Mouse (Mus musculus) c-Kit-positive CD71-positive TER-119-positive erythroid progenitor cells, embryonic 14.5 days (primary cell): ENCODE measurements around the gene Rnf169.
"Not testable (repeated sequence)": the region's sequence is repeated elsewhere in the genome, so short reads cannot be mapped to it uniquely, and the experiment has no call there.

ENCODE experiments used
- DNase-seq: peaks from one replicate; pipeline ENCODE4 v3.0.0-alpha.2; 2013; ENCODE audit warnings: low spot score

The Rnf169 gene

GRCm38 (mm10) chr7:99946356-99946755 lies 33.9 kb downstream of the Rnf169 start:
- no peak for DNase-seq

DNA sequence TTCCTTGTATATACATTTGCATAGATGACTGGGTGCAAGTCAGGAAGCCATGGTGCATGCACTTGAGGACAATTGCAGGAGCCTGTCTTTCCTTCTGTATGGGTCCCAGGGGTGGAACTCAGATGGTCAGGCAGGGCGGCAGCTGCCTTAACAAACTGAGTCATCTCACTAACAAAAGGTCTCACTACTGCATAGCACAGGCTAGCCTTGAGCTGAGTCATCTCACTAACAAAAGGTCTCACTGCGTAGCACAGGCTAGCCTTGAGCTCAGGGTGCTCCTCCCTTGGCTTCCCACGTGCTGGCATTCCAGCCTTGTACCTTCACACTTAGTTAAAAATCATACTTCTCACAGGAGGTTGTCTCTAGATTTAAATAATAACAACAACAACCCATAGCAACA lies 34.3 kb downstream of the Rnf169 start:
- DNase-seq: no peak

DNA sequence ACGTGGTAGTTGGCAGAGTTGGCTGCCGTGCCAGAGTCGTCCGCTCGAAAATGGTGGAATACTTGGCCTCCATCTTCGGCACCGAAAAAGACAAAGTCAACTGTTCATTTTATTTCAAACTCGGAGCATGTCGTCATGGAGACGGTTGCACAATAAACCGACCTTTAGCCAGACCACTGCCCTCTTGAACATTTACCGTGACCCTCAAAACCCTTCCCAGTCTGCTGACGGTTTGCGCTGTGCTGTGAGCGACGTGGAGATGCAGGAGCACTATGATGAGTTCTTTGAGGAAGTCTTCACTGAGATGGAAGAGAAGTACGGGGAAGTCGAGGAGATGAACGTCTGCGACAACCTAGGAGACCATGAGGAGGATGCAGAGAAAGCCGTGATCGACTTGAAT lies 35.2 kb downstream of the Rnf169 start:
- not testable (repeated sequence) for DNase-seq

DNA sequence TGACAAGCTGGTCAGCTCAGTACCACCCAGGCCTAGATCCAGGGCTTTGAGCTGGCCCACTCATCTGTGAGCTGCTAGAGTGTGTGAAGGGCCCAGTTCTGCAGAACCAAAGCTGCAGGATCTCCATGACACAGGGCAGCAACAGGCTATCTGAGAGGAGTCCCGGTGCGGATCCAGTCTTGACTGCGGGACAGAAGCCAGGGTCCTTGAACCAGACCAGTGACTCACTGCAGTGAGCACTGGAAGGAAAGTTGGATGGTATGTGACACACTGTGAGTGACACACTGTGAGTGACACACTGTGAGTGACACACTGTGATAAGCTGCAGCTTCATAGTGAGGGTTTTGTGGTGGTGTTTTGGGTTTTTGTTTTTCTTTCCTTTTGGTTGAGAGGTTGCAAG lies 35.7 kb downstream of the Rnf169 start:
- no peak for DNase-seq

GRCm38 (mm10) chr7:99940669-99941068 lies 39.6 kb downstream of the Rnf169 start:
- no peak for DNase-seq

DNA sequence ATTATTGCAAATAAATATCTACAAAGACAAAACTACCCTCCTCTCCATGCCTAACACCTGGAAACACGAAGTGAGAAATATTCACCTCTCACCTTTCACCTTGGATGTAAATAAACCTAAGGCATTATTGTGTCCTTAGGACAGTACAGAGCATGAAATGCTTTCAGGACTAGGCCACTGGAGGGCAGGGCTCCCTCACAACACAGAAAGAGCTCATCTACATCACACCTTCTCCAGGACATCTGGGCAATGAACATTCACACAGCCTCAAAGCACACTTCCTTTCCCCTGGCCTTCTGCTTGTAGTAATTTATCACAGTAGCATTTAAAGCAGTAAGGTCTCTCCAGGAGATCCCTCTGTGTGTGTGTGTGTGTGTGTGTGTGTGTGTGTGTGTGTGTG lies 44.5 kb downstream of the Rnf169 start:
- DNase-seq: no peak

GRCm38 (mm10) chr7:99926916-99927714 lies 53.1 kb downstream of the Rnf169 start:
- DNase-seq: peak; percentile 32

DNA sequence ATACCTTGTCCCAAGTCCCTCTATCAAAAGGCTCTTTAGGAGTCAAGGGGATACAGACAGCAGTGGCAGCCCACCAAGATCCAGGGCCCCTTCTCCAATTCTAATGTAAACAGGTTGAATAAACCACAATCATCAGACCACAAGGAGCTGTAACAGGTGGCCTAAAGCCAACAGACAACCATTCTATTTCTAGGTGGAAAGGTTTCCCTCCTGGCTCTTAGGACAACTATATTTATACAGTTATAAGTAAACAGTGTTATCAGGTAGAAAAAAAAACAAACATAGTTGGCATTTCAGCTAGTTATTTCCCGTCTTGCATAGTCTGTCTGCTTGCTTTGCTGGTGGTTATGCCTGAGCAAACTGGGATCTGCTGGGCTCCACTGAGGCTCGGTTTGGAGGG lies 59.8 kb downstream of the Rnf169 start:
- no peak for DNase-seq

DNA sequence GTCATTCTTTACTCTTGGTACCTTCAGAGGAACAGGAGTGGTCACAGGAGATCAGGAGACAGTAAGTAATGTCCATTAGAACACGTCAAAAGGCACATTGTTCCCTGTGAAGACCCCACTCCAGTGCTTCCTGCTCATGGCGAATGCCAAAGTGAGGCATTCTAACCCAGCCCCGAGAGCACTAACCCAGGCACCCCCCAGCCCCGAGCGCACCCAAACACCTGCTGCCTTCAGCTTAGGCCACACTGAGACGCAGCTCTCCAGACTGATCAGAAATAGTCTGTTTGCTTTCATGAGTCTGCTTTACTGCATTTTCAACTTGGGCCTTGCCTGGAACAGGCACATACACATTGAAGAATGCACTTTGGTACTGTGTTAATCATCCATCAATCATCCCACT lies 60.3 kb downstream of the Rnf169 start:
- DNase-seq: no peak

GRCm38 (mm10) chr7:99919164-99919563 lies 61.1 kb downstream of the Rnf169 start:
- no peak for DNase-seq

DNA sequence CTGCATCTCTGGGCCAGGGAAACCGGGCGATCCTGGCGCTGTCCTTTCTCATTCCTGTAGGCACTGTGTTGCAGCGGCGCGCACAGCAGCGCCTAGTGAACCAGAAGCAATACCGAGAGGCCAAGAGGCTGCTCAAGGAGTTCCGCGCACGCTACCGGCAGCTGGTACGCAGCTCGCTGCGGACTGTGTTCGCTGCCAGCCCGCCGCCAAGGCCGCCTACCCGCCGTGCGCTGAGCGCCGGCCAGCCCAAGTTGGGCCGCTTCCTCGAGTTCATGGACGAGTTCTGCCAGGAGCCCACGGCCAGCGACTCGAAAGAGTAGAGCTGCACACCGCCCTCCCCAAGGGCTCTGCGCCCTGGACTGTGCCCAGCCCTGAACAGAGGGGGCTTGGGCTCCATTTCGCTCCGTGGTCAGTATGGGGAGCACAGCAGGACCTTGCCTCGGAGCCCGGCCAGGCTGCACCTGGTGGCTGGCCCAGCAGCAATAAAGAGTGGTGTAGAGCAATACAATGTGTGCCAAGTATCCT lies 62.9 kb downstream of the Rnf169 start:
- no peak for DNase-seq

GRCm38 (mm10) chr7:99916741-99917319 lies 63.4 kb downstream of the Rnf169 start:
- no peak for DNase-seq

DNA sequence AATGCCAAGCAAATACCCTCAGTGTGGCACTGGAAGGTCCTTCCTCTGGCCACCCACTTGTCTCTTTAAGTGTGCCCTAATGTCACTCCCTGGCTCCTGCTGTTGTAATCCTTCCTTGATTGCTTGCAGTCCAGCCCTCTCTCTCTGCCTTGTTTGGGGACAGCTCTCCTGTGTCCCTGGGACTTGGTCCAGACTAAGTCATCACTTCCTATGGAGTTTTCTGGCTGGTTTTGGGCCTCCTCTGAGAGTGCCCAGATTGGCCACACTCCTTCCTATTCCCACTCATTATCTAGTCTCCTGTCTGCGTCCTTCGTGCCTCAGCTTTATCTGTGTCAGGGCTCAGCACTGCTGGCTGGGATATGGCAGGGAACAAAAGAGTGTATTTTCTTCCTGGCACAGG lies 64.7 kb downstream of the Rnf169 start:
- no peak for DNase-seq

DNA sequence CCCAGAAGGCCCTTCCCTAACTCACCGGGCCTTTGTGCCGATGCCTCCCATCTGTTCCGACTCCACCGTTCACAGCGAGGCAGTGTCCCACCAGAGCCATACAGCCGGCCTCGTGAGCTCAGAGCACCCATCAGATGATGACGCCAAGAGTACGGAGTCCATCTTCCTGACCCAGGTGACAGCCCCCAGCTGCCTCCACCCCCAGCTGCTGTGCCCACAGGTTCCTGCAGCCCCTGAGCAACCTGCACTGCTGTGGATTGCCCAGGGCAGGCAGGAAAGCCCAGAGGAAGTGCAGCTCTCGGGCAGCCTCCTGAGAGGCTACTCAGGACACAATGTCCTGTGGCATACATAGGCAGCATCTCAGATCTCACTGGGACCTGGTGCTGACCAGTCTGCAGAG lies 65.9 kb downstream of the Rnf169 start:
- no peak for DNase-seq

GRCm38 (mm10) chr7:99911038-99911437 lies 69.2 kb downstream of the Rnf169 start:
- DNase-seq: no peak

- peak; percentile 42 for DNase-seq
These were observed 72.8 kb downstream of the Rnf169 start for GRCm38 (mm10) chr7:99907463-99907862.

DNA sequence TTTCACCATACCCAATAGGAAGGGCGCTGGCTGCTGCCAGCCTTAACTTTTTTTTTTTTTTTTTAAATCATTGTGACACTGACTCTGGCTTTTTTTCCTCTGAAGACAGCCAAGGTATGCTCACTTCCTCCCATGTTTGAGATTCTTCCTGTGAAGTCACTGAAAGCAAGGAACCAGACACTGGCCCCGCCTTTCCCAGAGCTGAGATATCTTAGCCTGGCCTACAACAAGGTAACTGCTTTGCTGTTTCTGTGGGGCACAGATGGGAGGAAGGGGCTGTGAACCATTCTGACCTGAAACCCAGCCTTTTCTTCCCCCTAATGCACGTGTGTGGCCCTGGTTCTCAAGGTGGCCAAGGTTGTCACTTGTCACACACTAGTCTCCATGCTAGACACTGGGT lies 73.9 kb downstream of the Rnf169 start:
- no peak for DNase-seq

DNA sequence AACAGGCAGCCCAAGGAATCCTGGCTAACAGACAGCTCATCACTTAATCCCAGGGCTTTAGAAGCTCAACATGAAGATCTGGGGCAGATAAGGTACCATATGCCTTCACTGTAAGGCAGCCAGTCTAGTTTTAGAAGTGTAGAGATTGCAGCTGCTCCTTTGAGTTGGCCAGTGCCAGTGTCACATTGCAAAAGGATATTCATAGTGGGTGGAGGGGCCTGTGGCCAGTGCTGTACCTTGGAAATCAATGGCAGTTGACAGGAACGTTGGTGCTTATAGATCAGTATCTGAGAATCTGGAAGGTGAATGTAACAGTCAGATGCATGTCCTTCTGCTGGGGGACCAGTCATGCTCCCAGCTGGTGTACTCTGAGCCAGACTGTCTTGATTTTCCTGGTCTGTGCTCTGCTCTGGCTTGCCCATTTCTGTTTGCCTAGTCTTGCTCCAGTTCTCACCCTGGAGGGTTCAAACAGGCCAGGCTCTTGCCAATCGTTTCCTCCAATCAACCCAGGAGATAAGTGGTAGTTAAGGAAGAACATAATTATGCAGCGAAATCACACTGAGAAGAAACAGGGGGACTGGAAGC lies 75.7 kb downstream of the Rnf169 start:
- DNase-seq: no peak

- DNase-seq: no peak
These were observed 77.2 kb downstream of the Rnf169 start for GRCm38 (mm10) chr7:99902918-99903665.

GRCm38 (mm10) chr7:99902208-99902607 lies 78.0 kb downstream of the Rnf169 start:
- DNase-seq: no peak

GRCm38 (mm10) chr7:99896905-99897304 lies 83.3 kb downstream of the Rnf169 start:
- no peak for DNase-seq

DNA sequence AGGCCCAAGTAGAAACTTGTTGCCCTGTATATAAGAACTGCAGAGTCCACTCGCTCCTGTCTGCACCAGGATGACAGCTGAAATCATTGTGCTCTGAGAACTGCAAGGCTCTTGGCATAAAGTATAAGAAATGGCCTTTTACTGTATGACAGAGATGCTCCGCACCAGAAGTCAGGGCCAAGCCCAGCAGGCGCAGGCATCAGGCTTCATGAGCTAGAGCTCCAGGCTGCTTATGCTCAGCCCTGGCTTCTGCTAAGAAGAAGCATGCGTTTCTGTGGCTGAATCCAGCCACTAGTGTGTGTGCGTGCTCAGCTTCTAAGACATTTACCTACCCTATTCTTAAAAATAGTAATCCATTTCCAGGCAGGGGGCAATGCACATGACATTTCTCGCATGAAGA lies 85.8 kb downstream of the Rnf169 start:
- no peak for DNase-seq

DNA sequence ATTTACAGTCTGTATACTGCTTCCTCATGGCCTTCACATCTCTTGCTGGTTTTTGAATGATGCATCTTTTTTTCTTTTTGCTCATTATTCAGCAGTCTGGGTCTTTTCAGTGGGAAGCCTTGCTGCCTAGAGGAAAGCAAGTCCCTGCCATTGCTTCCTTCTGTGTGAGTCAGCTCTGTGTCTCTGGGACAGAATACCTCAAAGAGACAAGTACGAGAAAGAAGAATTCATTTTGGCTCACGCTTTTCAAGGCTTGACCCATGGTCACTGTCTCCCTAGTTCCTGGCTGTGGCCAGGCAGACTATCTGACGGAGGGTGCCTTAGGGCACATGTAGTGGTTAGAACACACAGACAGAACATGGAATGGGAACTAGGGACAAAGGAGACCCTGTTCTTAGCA lies 86.3 kb downstream of the Rnf169 start:
- no peak for DNase-seq
